Mouse (Mus musculus) cortical plate, adult 2 months (tissue): ENCODE data around the gene Inpp5a. TPM values are rescaled to one million over a fixed set of nuclear protein-coding genes. Genes with fewer than 3 reads are reported as not detected.

Experiments used
- H3K27ac ChIP-seq: fragments of 200-500 bp; 2 replicates; pipeline ENCODE4 v1.5.1; 2012; ENCODE audit warnings: low read length, control low read depth, inconsistent platforms; ENCODE audit not compliant: insufficient read depth
- H3K4me1 ChIP-seq: fragments of 200-500 bp; 2 replicates; pipeline ENCODE4 v1.6.1; 2011; ENCODE audit warnings: low read length; ENCODE audit not compliant: control insufficient read depth, insufficient read depth
- H3K4me3 ChIP-seq: fragments of 200-500 bp; 2 replicates; pipeline ENCODE4 v1.5.1; 2011; ENCODE audit warnings: mild to moderate bottlenecking, low read length, control low read depth; ENCODE audit not compliant: insufficient read depth
- CTCF ChIP-seq: fragments of 200-500 bp; IDR thresholded peaks from 2 replicates; pipeline ENCODE4 v1.5.1; 2011; ENCODE audit warnings: mild to moderate bottlenecking, control low read depth, low read length; ENCODE audit not compliant: insufficient read depth; ENCODE audit errors: extremely low read depth
- POLR2A ChIP-seq: fragments of 200-500 bp; IDR thresholded peaks from 2 replicates; pipeline ENCODE4 v1.6.1; 2011; ENCODE audit warnings: mild to moderate bottlenecking, low read length, control low read depth; ENCODE audit not compliant: insufficient read depth; ENCODE audit errors: extremely low read depth
- polyA plus RNA-seq: library from polyadenylated mRNA; depleted of rRNA; stranded (reverse); fragments of >200 nt; gene quantifications from 2 replicates; pipeline ENCODE4 v1.2.3, GENCODE M21; 2012

Gene Inpp5a
- polyA plus RNA-seq, 1 experiment = 27.8 TPM

DNA sequence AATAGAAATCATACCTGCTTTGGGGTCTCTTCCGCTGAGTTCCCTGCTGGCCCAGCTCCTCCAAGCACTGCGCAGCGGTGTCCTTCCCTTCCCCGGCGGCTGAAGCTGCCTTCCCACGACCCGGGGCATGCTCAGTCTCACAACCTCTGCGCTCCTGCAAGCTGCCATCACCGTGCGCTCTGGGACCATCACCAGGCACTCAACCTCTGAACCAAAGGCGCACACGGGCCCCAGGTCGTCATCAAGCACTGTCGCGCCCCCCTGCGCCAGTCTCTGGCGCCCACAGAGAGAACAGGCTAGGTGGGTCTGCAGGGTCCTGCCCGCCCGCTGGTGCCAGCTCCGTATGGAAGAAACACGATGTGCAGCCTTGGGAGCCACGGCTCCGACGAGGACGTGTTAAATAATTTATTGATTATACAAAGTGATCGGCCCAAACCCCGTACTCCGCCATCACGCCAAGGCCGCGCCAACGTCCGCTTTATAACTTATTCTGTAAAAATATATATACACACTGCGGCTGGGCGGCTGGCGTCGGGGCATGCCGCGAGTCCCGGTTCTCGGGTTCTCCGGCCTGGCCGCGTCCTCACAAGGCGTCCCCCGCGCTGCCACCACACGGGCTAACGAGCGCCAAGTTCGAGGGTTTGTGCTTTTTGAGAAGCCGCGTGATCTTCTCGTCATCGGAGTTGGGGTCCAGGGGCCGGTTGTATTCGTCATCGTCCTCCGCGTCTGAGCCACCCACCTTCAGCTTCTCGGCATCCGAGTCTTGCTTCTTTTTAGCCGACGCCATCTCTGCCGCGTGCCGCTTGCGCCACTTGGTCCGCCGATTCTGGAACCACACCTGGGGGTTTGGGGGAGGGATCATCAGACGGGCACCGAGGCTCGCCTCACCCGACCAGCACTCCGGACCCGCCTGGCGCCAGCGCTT, 192.2 kb downstream of the Inpp5a start:
- Histone ChIP-seq H3K27ac (0 out of 2 replicates have a peak overlapping the region, but pooled peaks have one; percentile 57), H3K4me1 (no peaks in the 10 kb centered on the region), H3K4me3 (peak overlapping the region; percentile 7)
- TF ChIP-seq CTCF = no peak

DNA sequence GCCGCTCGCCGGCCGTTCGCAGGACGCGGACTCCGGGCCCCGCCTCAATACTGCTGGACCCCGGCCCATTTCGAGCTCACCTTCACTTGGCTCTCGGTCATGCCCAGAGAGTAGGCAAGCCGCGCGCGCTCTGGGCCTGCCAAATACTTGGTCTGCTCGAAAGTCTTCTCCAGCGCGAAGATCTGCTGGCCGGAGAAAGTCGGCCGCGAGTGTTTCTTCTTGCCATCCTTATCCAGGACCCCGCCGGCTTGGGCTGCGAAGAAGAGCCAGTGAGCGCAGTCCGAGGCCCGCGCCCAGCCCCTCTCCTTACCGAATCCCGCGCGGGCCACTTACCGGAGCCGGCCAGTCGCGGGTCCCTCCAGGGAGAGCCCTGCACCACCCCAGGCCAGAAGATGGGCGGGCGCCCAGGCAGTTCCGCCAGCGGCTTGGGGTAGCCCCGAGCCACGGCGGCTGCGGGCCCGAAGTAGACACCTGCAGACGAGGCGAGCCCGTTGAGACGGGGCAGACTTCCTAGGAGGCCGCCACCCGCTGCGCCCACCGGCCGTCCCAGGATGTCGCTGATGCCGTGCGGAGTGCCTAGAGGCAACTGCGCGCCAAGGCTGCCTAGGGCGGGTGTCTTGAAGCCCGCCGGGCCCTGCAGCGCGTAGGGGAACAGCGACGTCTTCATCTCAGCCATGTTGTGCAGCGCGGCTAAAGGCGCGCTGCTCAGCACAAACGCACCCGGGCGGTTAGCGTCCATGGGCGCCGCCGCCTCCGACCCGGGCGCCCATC, 193.1 kb downstream of the Inpp5a start:
- H3K27ac ChIP-seq = peak overlapping the region; percentile 57; the same call in 1 of the 2 replicates
- TF ChIP-seq POLR2A (no peak), CTCF (no peak)
- H3K4me1 ChIP-seq = no peaks in the 10 kb centered on the region
- no peak overlapping the region for H3K4me3 ChIP-seq

DNA sequence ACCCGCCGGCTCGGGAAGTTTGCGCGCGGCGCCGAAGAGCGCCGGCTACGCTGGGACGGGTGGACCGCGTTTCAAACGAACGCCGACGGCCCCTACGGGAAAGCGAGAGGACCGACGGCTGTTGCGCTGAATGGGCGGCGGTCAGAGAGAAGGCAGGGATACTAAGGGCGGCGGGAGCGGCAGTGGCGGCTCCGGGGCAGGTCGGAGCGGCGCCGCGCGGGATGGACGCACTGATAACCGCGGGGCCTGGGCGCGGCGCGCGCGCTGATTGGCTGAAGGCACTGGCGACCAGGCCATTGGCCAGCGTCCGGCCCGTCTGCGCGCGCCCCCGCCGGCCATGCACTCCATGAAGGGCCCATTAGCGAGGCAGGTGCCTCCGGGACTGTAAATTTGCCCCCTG, 193.7 kb downstream of the Inpp5a start, which contains the start of gene Nkx6-2:
Gene Nkx6-2, minus strand, starts transcription at position 203 of the 400 bp plus-strand sequence.
- H3K4me3 ChIP-seq = no peak within 1 kb of the TSS
- H3K4me1 ChIP-seq = no peaks in the 10 kb centered on the region
- peak within 1 kb of the TSS; percentile 57; the same call in 1 of the 2 replicates for H3K27ac ChIP-seq
- TF ChIP-seq POLR2A (no peak), CTCF (no peak)

DNA sequence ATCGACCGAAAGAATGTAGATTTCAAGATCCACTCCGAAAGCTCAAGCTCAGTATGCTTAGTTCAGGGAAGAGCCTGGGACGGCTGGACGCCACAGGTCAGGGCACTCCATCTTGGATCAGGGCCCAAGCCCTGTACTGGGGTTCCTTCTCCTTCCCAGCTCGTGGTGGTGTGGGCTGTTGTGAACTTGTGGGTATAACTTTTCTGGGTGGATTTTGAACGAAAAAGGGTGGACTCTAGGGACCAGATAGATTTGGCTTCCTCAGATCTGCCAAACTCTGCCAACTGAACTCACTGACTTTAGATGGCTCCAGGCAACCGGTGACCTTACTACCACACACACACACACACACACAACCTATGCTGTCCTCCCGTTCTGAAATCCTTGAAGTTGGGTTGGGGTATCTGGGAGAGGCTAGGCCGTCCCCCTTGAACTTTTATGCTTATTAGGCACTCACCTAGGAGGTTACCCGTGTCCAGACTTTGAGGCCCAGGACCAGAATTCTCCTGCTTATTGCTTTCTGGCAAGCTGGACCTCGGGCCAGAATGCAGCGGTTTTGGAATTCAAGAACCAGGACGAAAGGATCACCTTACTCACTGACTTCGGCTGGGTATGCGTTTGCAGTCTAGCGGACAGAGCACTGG, 194.3 kb downstream of the Inpp5a start:
- Histone ChIP-seq H3K4me1 (no peaks in the 10 kb centered on the region), H3K27ac (no peak overlapping the region), H3K4me3 (no peak overlapping the region)
- TF ChIP-seq CTCF (no peak), POLR2A (no peak)

DNA sequence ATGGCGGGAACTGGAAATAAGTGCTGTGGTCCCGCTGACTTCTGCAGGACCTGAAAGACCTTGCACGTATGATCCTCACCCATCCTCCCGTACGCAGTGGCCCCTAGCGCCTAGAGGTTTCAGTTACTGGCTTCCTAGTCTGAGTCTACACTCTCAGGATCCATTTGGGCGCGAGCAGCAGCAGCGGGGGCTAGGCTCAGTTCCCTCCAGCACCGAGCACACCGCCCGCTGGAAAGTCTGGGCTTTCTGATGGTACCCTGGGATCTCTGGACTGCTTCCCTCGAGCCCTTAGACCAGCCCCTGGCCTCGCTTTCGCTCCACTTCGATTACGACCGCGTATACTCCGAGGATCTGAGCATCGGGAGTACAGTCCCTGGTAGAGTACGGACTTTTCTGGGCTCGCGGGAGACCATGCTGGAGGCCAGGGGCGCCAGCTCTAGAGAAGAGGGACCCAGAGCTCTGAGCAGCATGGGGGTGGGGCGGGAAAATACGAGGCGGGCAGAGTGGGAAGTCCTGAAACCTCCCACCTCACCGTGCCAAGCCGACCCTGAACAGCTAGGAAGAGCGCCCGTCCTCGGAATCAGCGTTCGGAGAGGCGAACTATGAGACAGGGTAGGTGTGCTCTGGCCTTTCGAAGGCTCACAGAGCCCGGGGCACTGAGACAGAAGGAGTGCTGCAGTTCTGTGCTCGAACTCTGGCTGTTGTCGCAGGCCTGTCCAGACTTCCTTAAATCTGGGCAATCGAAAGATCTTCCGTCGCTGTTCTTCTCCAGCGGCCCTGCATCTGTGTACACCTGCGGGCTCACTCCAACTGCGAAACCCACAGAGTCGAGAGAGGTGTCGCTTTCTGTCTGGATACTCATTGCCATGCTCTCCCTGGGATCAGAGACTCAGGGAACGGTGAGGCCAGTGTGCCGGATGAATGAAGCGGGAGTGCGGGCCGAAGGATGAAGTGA, 195.6 kb downstream of the Inpp5a start:
- TF ChIP-seq CTCF = no peak
- no peak for TF ChIP-seq POLR2A
- Histone ChIP-seq H3K4me3 (no peak overlapping the region), H3K27ac (no peak overlapping the region), H3K4me1 (no peaks in the 10 kb centered on the region)

DNA sequence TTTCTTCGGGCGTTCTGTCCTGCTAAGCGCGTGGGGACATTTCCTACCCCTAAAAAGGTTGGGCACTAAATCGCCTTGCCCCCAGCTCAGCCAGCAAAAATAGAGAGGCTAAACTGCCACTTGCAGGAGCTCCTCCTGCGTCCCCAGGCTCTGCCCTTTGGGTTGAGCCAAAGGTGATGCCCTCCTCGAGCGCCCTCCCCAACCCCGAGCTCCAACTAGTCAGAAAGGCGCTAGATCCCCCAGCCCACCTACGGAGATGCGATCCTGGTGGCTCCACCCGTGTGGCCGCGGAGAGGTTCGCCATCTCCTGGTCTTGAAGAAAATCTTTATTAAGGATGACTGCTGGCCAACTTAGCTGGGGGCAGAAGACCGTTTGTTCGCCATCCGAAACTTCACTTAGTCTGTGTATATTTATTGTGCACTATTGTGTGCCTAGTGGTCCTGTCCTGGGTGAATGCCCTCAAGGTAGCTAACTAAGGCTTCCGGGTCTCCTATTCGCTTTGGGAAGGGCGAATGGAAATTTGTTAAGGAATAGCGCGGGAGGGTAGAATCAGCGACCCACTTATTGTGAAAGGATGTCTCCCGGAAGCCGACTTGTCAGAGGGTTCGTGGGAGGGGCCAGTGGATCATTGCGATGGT, 196.4 kb downstream of the Inpp5a start:
- Histone ChIP-seq H3K4me3 (no peak overlapping the region), H3K27ac (no peak overlapping the region), H3K4me1 (no peaks in the 10 kb centered on the region)
- TF ChIP-seq CTCF (no peak), POLR2A (no peak)

DNA sequence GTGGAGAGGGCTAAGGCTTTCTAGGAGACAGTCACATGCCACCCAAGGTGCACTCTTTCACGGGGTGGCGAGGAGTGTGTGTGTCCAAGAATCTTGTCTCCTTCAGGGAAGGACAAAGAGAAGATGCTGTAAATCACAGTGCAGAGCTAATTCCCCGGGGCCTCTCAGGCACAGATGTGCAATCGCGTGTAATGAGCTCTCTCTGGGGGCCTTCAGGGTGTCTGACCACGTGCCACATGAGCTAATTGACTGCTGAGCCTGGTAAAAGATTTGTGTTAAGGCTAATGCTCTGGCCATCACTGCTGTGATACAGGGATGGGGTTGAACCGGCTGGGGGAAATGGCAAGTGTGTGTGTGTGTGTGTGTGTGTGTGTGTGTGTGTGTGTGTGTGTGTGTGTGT, 199.0 kb downstream of the Inpp5a start:
- H3K4me3 ChIP-seq = no peak overlapping the region
- TF ChIP-seq CTCF (no peak), POLR2A (no peak)
- no peak overlapping the region for H3K27ac ChIP-seq
- no peaks in the 10 kb centered on the region for H3K4me1 ChIP-seq

DNA sequence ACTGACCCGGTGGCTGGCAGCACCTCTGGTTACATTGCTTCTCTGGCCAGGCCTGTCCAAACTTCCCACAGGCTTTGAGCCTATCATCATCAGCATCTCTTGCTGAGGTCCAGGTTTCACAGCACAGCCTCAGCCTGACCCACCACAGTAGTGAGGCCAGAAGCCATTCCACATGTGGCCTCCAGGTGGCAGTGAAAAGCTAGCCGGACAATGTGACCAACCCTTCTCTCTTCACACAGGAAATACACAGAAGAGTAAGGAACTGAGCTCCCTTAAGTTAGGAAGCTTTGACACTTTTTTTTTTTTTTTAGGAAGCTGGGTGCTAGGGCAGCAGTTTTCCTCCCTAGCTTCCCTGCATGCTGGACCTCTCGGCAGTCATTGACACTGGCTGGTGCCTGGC, 201.4 kb downstream of the Inpp5a start:
- Histone ChIP-seq H3K4me1 (no peaks in the 10 kb centered on the region), H3K27ac (no peak overlapping the region), H3K4me3 (no peak overlapping the region)
- TF ChIP-seq CTCF (peak; percentile 89), POLR2A (no peak)

DNA sequence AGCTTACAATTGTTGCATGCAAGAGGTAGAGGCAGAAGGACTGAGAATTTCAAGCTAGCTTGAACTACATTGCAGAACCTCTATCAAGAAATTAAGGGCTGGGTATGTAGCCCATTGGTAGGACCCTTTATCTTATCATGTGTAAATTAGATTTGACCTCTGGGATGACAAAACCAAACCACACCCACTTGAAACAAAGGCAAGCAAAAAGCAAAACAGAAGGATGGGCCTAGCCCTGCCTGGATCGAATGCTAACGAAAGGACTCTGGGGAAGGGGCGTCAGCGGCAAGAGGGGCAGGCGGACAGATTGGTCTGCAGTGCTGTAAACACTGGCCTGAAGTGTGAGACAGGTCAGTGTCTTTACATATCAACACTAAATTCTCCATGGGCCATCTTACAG, 202.4 kb downstream of the Inpp5a start:
- TF ChIP-seq POLR2A (no peak), CTCF (no peak)
- H3K27ac ChIP-seq = no peak overlapping the region
- no peak overlapping the region for H3K4me3 ChIP-seq
- no peaks in the 10 kb centered on the region for H3K4me1 ChIP-seq
